Mouse (Mus musculus): ENCODE results near the gene Sparcl1. TPM values are rescaled to one million over a fixed set of nuclear protein-coding genes. Genes with fewer than 3 reads are reported as not detected.
A peak's percentile ranks its signal among the peaks of the same experiment; 100 is the strongest.

Sparcl1 gene
- polyA plus RNA-seq, 1 experiment from 2014 or later: 49.8 TPM

DNA sequence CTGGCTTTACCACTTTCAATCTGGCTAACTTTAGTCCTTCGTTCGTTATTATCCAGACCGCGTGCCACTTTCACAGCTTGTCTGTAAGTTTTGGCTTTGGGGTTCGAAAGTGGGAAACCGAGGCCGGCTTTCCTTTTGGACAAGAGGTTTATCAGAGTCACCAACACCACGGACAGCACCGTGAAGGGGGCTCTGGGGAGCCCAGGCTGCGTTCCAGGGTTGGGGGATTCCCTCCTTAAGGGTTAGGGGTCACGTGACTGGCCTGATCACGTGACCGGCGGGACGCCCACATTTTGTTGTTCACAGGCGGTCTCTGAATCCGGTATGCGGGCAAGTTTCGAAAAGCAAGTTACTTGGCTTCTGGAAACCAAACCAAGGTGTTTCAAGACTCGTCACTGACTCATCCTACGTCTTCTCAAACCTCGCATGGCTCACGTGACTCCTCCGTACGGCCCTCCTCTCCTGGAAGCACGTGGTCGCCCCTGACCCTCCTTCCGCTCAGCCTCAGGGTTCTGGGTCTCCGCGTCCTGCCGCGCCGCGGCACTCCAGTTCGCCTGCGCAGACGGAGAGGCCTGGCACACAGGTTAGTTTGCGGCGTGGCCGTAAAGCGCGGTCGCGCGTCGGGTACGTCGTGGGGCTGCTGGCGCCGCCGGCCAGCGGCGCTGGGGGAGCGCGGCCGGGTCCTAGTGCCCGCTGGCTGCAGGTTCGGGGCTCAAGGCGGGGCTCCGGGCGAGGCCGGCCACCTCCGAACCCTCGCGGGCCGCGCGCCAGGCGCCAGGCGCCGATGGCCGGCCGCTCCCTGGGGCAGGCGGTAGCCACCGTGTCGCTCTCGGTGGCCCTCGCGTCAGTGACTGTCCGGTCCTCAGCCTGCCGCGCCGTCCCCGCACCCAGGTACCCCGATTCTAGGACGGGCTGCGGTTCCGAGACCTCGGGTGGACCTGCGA lies 67.0 kb downstream of the Sparcl1 start, which contains the start of gene Nudt9:
Gene Nudt9, plus strand, starts transcription at position 51 of the 944 bp plus-strand sequence.
- DNase-seq (ENCODE audit: low spot score, missing footprints) (peak; percentile 99), ATAC-seq (ENCODE audit: low FRiP score) (peak; percentile 99)
- H3K9ac ChIP-seq (ENCODE audit: low read length): peak within 1 kb of the TSS; percentile 88
- peak within 1 kb of the TSS; percentile 68 for H3K4me3 ChIP-seq (ENCODE audit: low read depth, low read length)
- peaks cover 7% of the 10 kb centered on the region for H3K36me3 ChIP-seq (ENCODE audit: control insufficient read depth, insufficient read depth, low read length)
- peak within 1 kb of the TSS; percentile 46 for H3K4me2 ChIP-seq
- 6% methylated on average over 88 of the region's 90 CpGs for WGBS
- no peaks in the 10 kb centered on the region for H3K9me3 ChIP-seq (ENCODE audit: control insufficient read depth, low read length)
- H3K27ac ChIP-seq (ENCODE audit: low read depth, low read length): peak within 1 kb of the TSS; percentile 67; the same call in 1 of the 2 replicates
- H3K4me1 ChIP-seq (ENCODE audit: control insufficient read depth, insufficient read depth, low read length): peaks cover 4% of the 10 kb centered on the region; the same call in 1 of the 2 replicates
- H3K27me3 ChIP-seq (ENCODE audit: control insufficient read depth, insufficient read depth, low read length): no peaks in the 10 kb centered on the region

DNA sequence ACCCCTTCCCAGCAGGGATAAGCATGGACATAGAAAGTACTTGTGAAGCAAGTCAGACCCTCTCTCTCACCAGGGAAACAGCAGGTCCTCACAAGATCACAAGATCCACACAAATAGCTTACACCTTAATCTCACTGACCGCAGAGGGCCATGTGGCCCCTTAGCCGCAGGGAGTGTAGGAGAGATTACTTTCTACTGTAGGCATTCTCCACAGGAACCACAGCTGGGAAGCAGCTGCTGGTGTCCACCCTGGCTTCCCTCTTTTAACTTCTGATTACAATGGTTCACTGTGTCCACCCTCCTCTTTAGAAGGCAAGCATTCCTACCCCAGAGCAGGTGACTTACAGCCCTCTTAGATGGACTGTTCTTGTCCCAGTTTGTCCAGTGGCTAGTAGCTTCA lies 69.8 kb downstream of the Sparcl1 start:
- no peak for ATAC-seq (ENCODE audit: low FRiP score)
- H3K9me3 ChIP-seq (ENCODE audit: control insufficient read depth, low read length): no peaks in the 10 kb centered on the region
- H3K4me2 ChIP-seq: no peak overlapping the region

DNA sequence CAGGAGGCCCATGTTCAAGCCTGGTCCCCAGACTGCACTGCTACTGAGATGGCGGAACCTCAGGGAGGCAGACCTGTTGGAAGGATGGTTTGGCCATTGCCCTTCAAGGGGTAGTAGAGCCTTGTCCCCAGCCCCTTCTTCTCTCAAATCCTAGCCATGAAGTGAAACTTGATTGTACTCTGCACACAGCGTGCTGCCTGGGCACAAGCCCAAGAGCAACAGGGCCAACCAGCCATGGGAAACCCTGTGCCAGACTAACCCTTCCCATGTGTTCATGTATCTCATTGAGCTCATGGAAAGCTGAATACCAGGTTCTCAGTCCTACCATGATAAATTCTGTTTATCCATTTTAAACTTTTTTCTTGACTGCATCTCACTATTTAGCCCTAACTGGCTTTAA lies 70.6 kb downstream of the Sparcl1 start:
- Histone ChIP-seq H3K9me3 (ENCODE audit: control insufficient read depth, low read length) (no peaks in the 10 kb centered on the region), H3K27ac (ENCODE audit: low read depth, low read length) (no peak overlapping the region), H3K4me3 (ENCODE audit: low read depth, low read length) (no peak overlapping the region), H3K36me3 (ENCODE audit: control insufficient read depth, insufficient read depth, low read length) (no peaks in the 10 kb centered on the region), H3K4me1 (ENCODE audit: control insufficient read depth, insufficient read depth, low read length) (peaks cover 3% of the 10 kb centered on the region; the same call in 1 of the 2 replicates), H3K9ac (ENCODE audit: low read length) (no peak overlapping the region), H3K27me3 (ENCODE audit: control insufficient read depth, insufficient read depth, low read length) (no peaks in the 10 kb centered on the region), H3K4me2 (no peak overlapping the region)
- peak; percentile 14 for DNase-seq (ENCODE audit: low spot score, missing footprints)
- 86% methylated on average over 2 of the region's 2 CpGs for WGBS
- ATAC-seq (ENCODE audit: low FRiP score): no peak

More for the DNA sequence above, 69.8 kb downstream of the Sparcl1 start:
- Histone ChIP-seq H3K27ac (ENCODE audit: low read depth, low read length) (no peak overlapping the region), H3K4me3 (ENCODE audit: low read depth, low read length) (no peak overlapping the region), H3K36me3 (ENCODE audit: control insufficient read depth, insufficient read depth, low read length) (no peaks in the 10 kb centered on the region), H3K4me1 (ENCODE audit: control insufficient read depth, insufficient read depth, low read length) (peaks cover 4% of the 10 kb centered on the region; the same call in 1 of the 2 replicates), H3K9ac (ENCODE audit: low read length) (no peak overlapping the region), H3K27me3 (ENCODE audit: control insufficient read depth, insufficient read depth, low read length) (no peaks in the 10 kb centered on the region)
- DNase-seq (ENCODE audit: low spot score, missing footprints): peak; percentile 75
- WGBS: 43% methylated on average over 2 of the region's 2 CpGs

DNA sequence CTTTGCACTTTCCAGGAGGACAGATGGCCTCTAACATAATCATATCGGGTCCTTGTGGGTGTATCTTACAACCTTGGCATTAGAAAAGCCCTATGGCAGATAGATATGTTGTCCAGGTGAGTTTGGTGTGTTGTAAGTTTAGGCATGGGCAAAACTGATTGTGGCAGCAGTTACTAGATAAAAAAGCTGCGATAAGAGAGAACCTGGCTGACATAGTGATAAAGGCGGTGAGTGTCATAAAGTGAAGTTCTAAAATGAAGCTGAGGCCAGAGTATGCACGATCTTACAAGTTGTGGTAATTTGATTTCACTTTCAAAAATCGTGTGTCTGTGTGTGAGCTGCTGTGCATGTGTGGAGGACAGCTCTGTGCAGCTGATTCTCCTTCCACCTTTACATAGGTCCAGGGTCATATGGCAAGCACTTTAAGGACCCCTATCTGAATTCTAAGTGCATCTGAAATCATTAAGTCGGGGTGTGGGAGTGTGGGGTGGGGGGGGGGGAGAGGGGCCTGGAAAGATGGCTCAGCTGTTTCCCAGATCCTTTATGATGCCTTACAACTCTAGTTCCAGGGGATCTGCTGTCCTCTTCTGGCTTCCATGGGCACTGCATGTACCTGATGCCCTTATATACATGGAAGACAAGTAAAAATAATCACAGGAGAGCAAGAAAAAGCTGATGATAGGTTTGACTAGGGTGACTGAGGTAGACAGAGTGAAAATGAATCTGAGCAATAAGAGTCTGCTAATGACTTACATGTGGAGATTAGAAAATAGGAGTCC lies 74.2 kb downstream of the Sparcl1 start:
- peak; percentile 24; the same call in 1 of the 2 replicates for ATAC-seq (ENCODE audit: low FRiP score)
- 73% methylated on average over 6 of the region's 6 CpGs for WGBS
- no peak overlapping the region for H3K4me2 ChIP-seq

DNA sequence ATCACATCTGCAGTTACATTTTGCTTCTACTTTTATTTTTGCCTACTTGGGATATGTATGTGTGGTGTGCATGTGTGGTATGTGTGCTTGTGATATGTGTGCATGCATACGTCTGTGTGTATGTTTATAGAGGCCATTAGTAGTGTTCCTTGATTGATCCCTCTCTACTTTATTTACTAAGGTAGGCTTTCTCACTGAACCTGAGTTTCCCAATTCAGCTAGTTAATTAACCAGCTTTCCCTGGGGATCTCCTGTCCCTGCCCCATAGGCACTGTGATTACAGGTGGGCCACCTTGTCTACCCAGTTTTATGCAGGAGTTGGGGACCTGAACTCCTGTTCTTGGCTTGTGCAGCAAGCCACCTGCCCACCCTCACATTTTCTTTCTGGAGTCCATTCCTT lies 76.8 kb downstream of the Sparcl1 start:
- no peak overlapping the region for H3K4me3 ChIP-seq (ENCODE audit: low read depth, low read length)
- no peak for ATAC-seq (ENCODE audit: low FRiP score)
- no peaks in the 10 kb centered on the region for H3K36me3 ChIP-seq (ENCODE audit: control insufficient read depth, insufficient read depth, low read length)
- H3K9ac ChIP-seq (ENCODE audit: low read length): no peak overlapping the region
- WGBS: 96% methylated on average over 1 of the region's 1 CpGs
- no peak overlapping the region for H3K4me2 ChIP-seq
- peak; percentile 35 for DNase-seq (ENCODE audit: low spot score, missing footprints)
- H3K9me3 ChIP-seq (ENCODE audit: control insufficient read depth, low read length): no peaks in the 10 kb centered on the region
- no peaks in the 10 kb centered on the region for H3K4me1 ChIP-seq (ENCODE audit: control insufficient read depth, insufficient read depth, low read length)
- no peaks in the 10 kb centered on the region for H3K27me3 ChIP-seq (ENCODE audit: control insufficient read depth, insufficient read depth, low read length)
- H3K27ac ChIP-seq (ENCODE audit: low read depth, low read length): no peak overlapping the region

More for the DNA sequence above, 74.2 kb downstream of the Sparcl1 start:
- Histone ChIP-seq H3K9me3 (ENCODE audit: control insufficient read depth, low read length) (no peaks in the 10 kb centered on the region), H3K27ac (ENCODE audit: low read depth, low read length) (no peak overlapping the region), H3K27me3 (ENCODE audit: control insufficient read depth, insufficient read depth, low read length) (no peaks in the 10 kb centered on the region), H3K4me3 (ENCODE audit: low read depth, low read length) (no peak overlapping the region), H3K4me1 (ENCODE audit: control insufficient read depth, insufficient read depth, low read length) (no peaks in the 10 kb centered on the region), H3K9ac (ENCODE audit: low read length) (no peak overlapping the region), H3K36me3 (ENCODE audit: control insufficient read depth, insufficient read depth, low read length) (no peaks in the 10 kb centered on the region)
- no peak for DNase-seq (ENCODE audit: low spot score, missing footprints)

DNA sequence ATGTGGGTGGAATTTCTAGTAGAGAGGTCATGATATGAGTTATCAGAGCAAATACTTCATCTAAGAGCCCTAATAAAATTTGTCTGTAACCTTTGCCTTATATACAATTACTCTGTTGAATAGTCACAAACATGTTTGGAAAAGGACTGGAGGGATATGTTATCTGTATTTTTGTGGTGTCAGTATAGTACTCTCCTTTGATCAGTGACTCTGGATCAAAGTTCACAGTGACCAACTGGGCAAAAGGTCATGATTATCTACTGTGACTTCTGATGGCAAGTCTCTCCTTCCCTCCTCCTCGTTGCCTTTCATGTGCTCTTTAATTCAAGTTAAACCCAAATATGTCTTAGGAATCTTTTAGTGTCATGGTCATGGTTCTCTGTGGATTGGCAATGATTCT lies 77.7 kb downstream of the Sparcl1 start:
- Histone ChIP-seq H3K4me1 (ENCODE audit: control insufficient read depth, insufficient read depth, low read length) (no peaks in the 10 kb centered on the region), H3K4me2 (no peak overlapping the region), H3K27ac (ENCODE audit: low read depth, low read length) (no peak overlapping the region), H3K9me3 (ENCODE audit: control insufficient read depth, low read length) (no peaks in the 10 kb centered on the region), H3K27me3 (ENCODE audit: control insufficient read depth, insufficient read depth, low read length) (no peaks in the 10 kb centered on the region), H3K36me3 (ENCODE audit: control insufficient read depth, insufficient read depth, low read length) (no peaks in the 10 kb centered on the region), H3K4me3 (ENCODE audit: low read depth, low read length) (no peak overlapping the region), H3K9ac (ENCODE audit: low read length) (no peak overlapping the region)
- 81% methylated on average over 1 of the region's 1 CpGs for WGBS
- ATAC-seq (ENCODE audit: low FRiP score) (no peak), DNase-seq (ENCODE audit: low spot score, missing footprints) (peak; percentile 37)

DNA sequence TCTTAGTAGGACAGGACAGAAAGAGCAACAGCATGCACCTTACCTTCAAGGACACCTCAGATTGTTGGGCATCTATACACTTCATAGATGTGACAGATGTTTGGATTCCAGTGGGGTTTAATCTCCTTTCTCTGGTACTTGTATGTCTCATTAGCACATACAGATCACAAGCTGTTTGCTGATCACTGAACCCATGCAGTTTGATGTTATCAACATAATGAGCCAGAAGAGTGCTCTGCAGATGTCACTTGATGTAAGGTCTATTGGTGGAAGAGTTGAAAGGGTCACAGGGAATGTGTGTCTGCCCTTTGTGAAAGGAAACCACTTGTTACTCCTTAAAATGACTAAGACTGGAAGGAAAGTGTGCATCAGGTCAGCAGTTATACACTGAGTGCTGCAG lies 78.5 kb downstream of the Sparcl1 start:
- no peak overlapping the region for H3K27ac ChIP-seq (ENCODE audit: low read depth, low read length)
- H3K9ac ChIP-seq (ENCODE audit: low read length): no peak overlapping the region
- no peak overlapping the region for H3K4me2 ChIP-seq
- DNase-seq (ENCODE audit: low spot score, missing footprints): peak; percentile 49
- no peaks in the 10 kb centered on the region for H3K4me1 ChIP-seq (ENCODE audit: control insufficient read depth, insufficient read depth, low read length)
- H3K4me3 ChIP-seq (ENCODE audit: low read depth, low read length): no peak overlapping the region
- H3K36me3 ChIP-seq (ENCODE audit: control insufficient read depth, insufficient read depth, low read length): no peaks in the 10 kb centered on the region
- H3K9me3 ChIP-seq (ENCODE audit: control insufficient read depth, low read length): no peaks in the 10 kb centered on the region
- H3K27me3 ChIP-seq (ENCODE audit: control insufficient read depth, insufficient read depth, low read length): no peaks in the 10 kb centered on the region
- no peak for ATAC-seq (ENCODE audit: low FRiP score)

DNA sequence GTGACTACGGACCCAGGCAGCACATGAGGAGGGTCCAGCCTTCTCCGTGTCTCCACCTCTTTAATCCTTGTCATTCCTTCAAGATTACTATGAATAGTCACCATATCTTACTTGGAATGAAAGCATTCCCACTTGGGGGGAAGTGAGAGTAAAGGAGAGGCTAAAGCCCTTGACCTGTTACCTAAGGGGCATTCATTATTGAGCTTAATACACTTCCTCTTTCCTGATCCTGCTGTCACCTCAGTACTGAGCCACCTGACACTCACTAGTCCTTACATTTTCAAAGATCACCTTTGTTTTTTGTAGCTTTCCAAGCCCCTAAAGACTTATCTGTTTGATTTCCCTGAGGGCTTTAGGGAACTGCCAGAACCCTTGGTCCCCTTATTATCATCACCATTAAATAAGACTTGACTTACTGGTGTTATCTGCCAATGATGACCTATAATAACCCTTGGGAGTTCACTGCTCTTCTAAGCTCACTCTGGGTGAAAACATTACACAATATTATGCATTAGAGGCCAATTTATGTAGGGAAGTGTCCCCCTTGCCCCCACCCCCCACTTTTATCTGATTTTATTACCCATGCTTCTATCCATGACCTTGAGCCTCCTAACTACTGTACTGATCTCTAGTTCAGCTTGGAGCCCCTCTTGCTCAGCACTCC lies 81.0 kb downstream of the Sparcl1 start:
- H3K9me3 ChIP-seq (ENCODE audit: control insufficient read depth, low read length): no peaks in the 10 kb centered on the region
- H3K27me3 ChIP-seq (ENCODE audit: control insufficient read depth, insufficient read depth, low read length): no peaks in the 10 kb centered on the region
- peak; percentile 21 for DNase-seq (ENCODE audit: low spot score, missing footprints)
- no peaks in the 10 kb centered on the region for H3K36me3 ChIP-seq (ENCODE audit: control insufficient read depth, insufficient read depth, low read length)
- no peak overlapping the region for H3K9ac ChIP-seq (ENCODE audit: low read length)
- H3K4me2 ChIP-seq: no peak overlapping the region
- no peaks in the 10 kb centered on the region for H3K4me1 ChIP-seq (ENCODE audit: control insufficient read depth, insufficient read depth, low read length)
- H3K27ac ChIP-seq (ENCODE audit: low read depth, low read length): no peak overlapping the region
- no peak overlapping the region for H3K4me3 ChIP-seq (ENCODE audit: low read depth, low read length)
- WGBS: 90% methylated on average over 2 of the region's 2 CpGs
- ATAC-seq (ENCODE audit: low FRiP score): no peak

Data from midbrain, embryonic 11.5 days (tissue).